Mouse (Mus musculus) layer of hippocampus, adult 2 months (tissue): ENCODE measurements around the gene Dact3. TPM values are rescaled to one million over a fixed set of nuclear protein-coding genes. Genes with fewer than 3 reads are reported as not detected.

Experiments
- DNase-seq, 2 experiments: peaks; one replicate each; pipeline ENCODE4 v3.0.0; 2022; ENCODE audit warnings: low spot score in 2 of 2
- H3K27ac ChIP-seq: fragments of 200-600 bp; 2 replicates; pipeline ENCODE4 v1.8.1; 2022
- H3K4me3 ChIP-seq: fragments of 200-600 bp; 2 replicates; pipeline ENCODE4 v1.8.1; 2022; ENCODE audit warnings: mild to moderate bottlenecking
- CTCF ChIP-seq: fragments of 200-600 bp; conservative IDR thresholded peaks from 2 replicates; pipeline ENCODE4 v1.8.1; 2022; ENCODE audit warnings: antibody characterized with exemption, mild to moderate bottlenecking, moderate library complexity
- total RNA-seq, 2 experiments: library from RNA; stranded (reverse); gene quantifications; 2 replicates each; pipeline ENCODE4 v1.2.3; 2021

The Dact3 gene
- total RNA-seq, 2 experiments from 2014 or later = 154 to 156 TPM

GRCm38 (mm10) chr7:16906889-16907559 lies 31.9 kb downstream of the Dact3 start:
- DNase-seq = no peak
- no peak overlapping the region for H3K4me3 ChIP-seq
- TF ChIP-seq CTCF = no peak
- no peak overlapping the region for H3K27ac ChIP-seq

- H3K4me3 ChIP-seq = no peak overlapping the region
- H3K27ac ChIP-seq = no peak overlapping the region
- no peak for DNase-seq
- TF ChIP-seq CTCF = no peak
These were observed 32.7 kb downstream of the Dact3 start for GRCm38 (mm10) chr7:16907842-16908241.

- H3K27ac ChIP-seq = no peak overlapping the region
- no peak overlapping the region for H3K4me3 ChIP-seq
- DNase-seq = no peak
- no peak for TF ChIP-seq CTCF
These were observed 33.2 kb downstream of the Dact3 start for GRCm38 (mm10) chr7:16908367-16908766.

GRCm38 (mm10) chr7:16908859-16909258 lies 33.7 kb downstream of the Dact3 start:
- no peak for TF ChIP-seq CTCF
- Histone ChIP-seq H3K27ac (no peak overlapping the region), H3K4me3 (no peak overlapping the region)
- no peak for DNase-seq

- Histone ChIP-seq H3K4me3 (no peak overlapping the region), H3K27ac (no peak overlapping the region)
- DNase-seq = no peak
- no peak for TF ChIP-seq CTCF
These were observed 34.8 kb downstream of the Dact3 start for GRCm38 (mm10) chr7:16909909-16910308.

GRCm38 (mm10) chr7:16911904-16912303 lies 36.8 kb downstream of the Dact3 start:
- H3K4me3 ChIP-seq = no peak overlapping the region
- TF ChIP-seq CTCF = 0 out of 2 replicates have a peak, but pooled peaks have one; percentile 8

GRCm38 (mm10) chr7:16912360-16912759 lies 37.2 kb downstream of the Dact3 start:
- DNase-seq = no peak
- no peak for TF ChIP-seq CTCF
- Histone ChIP-seq H3K4me3 (no peak overlapping the region), H3K27ac (no peak overlapping the region)

More at GRCm38 (mm10) chr7:16911904-16912303, 36.8 kb downstream of the Dact3 start:
- no peak for DNase-seq
- no peak overlapping the region for H3K27ac ChIP-seq

- DNase-seq = peak in 1 of 2 experiments; percentile 81
- H3K27ac ChIP-seq = peak overlapping the region; percentile 50; the same call in 1 of the 2 replicates
- TF ChIP-seq CTCF = peak; percentile 96
- no peak overlapping the region for H3K4me3 ChIP-seq
These were observed 38.8 kb downstream of the Dact3 start for GRCm38 (mm10) chr7:16913806-16914452.

- H3K4me3 ChIP-seq = no peak overlapping the region
- no peak for TF ChIP-seq CTCF
- peak overlapping the region; percentile 50; the same call in 1 of the 2 replicates for H3K27ac ChIP-seq
- no peak for DNase-seq
These were observed 39.6 kb downstream of the Dact3 start for GRCm38 (mm10) chr7:16914453-16915343.

- no peak for TF ChIP-seq CTCF
- no peak for DNase-seq
- H3K4me3 ChIP-seq = no peak overlapping the region
- peak overlapping the region; percentile 87 for H3K27ac ChIP-seq
These were observed 40.6 kb downstream of the Dact3 start for GRCm38 (mm10) chr7:16915461-16916340.

- TF ChIP-seq CTCF = peak; percentile 30
- H3K27ac ChIP-seq = peak overlapping the region; percentile 87
- no peak for DNase-seq
- no peak overlapping the region for H3K4me3 ChIP-seq
These were observed 41.5 kb downstream of the Dact3 start for GRCm38 (mm10) chr7:16916342-16917265.
